Mouse (Mus musculus) NIH3T3 (cell line): ENCODE results near the gene Rcvrn.
A peak's percentile ranks its signal among the peaks of the same experiment; 100 is the strongest.

ENCODE experiments used
- DNase-seq: peaks from one replicate; pipeline ENCODE4 v3.0.0-alpha.2; 2012; ENCODE audit warnings: low read depth

Gene Rcvrn

GRCm38 (mm10) chr11:67694703-67695376, at the start of gene Rcvrn:
TSS of gene Rcvrn (plus strand) at chr11:67695326.
- DNase-seq, result no peak

GRCm38 (mm10) chr11:67647745-67648144, 47.4 kb upstream of the Rcvrn start:
- DNase-seq, result peak; percentile 86

GRCm38 (mm10) chr11:67648651-67649407, 46.3 kb upstream of the Rcvrn start:
- DNase-seq, result peak; percentile 84

- peak; percentile 39 for DNase-seq
Measured at GRCm38 (mm10) chr11:67649971-67650707, 45.0 kb upstream of the Rcvrn start.

GRCm38 (mm10) chr11:67651731-67652130, 43.4 kb upstream of the Rcvrn start:
- no peak for DNase-seq

GRCm38 (mm10) chr11:67652194-67652892, 42.8 kb upstream of the Rcvrn start:
- DNase-seq, result peak; percentile 75

GRCm38 (mm10) chr11:67652893-67653255, 42.3 kb upstream of the Rcvrn start:
- DNase-seq, result no peak

- DNase-seq, result no peak
Measured at GRCm38 (mm10) chr11:67653521-67654090, 41.5 kb upstream of the Rcvrn start.

- DNase-seq, result no peak
Measured at GRCm38 (mm10) chr11:67654514-67654913, 40.6 kb upstream of the Rcvrn start.

GRCm38 (mm10) chr11:67655236-67655959, 39.7 kb upstream of the Rcvrn start:
- DNase-seq, result no peak

GRCm38 (mm10) chr11:67656366-67656765, 38.8 kb upstream of the Rcvrn start:
- no peak for DNase-seq

GRCm38 (mm10) chr11:67656811-67657210, 38.3 kb upstream of the Rcvrn start:
- DNase-seq, result no peak

- DNase-seq, result peak; percentile 69
Measured at GRCm38 (mm10) chr11:67657685-67658382, 37.3 kb upstream of the Rcvrn start.

- DNase-seq, result peak; percentile 70
Measured at GRCm38 (mm10) chr11:67661465-67661864, 33.7 kb upstream of the Rcvrn start.

- no peak for DNase-seq
Measured at GRCm38 (mm10) chr11:67663437-67663836, 31.7 kb upstream of the Rcvrn start.

GRCm38 (mm10) chr11:67664261-67664660, 30.9 kb upstream of the Rcvrn start:
- no peak for DNase-seq

GRCm38 (mm10) chr11:67664918-67665317, 30.2 kb upstream of the Rcvrn start:
- no peak for DNase-seq

- no peak for DNase-seq
Measured at GRCm38 (mm10) chr11:67666129-67666528, 29.0 kb upstream of the Rcvrn start.

- peak; percentile 69 for DNase-seq
Measured at GRCm38 (mm10) chr11:67667531-67668332, 27.4 kb upstream of the Rcvrn start.
